Mouse (Mus musculus) cerebellum, adult 18-20 months (tissue): Measurements from ENCODE around the gene Ccdc15.

Experiments
- DNase-seq, 2 experiments: peaks; one replicate each; pipeline ENCODE4 v3.0.0; 2021

Ccdc15 gene

GRCm38 (mm10) chr9:37349050-37349449 is 818 bp upstream of the Ccdc15 start:
- no peak for DNase-seq

- DNase-seq = peak in 1 of 2 experiments; percentile 20
Measured at GRCm38 (mm10) chr9:37347184-37347987, 846 bp downstream of the Ccdc15 start.

- no peak for DNase-seq
Measured at GRCm38 (mm10) chr9:37345406-37345805, 2.8 kb downstream of the Ccdc15 start.

- DNase-seq = no peak
Measured at GRCm38 (mm10) chr9:37329456-37329855, 18.8 kb downstream of the Ccdc15 start.

- no peak for DNase-seq
Measured at GRCm38 (mm10) chr9:37301720-37302119, 46.5 kb downstream of the Ccdc15 start.

- peak; percentile 49 to 63 for DNase-seq
Measured at GRCm38 (mm10) chr9:37300501-37300900, 47.7 kb downstream of the Ccdc15 start.

- DNase-seq = no peak
Measured at GRCm38 (mm10) chr9:37295586-37295985, 52.6 kb downstream of the Ccdc15 start.

- DNase-seq = no peak
Measured at GRCm38 (mm10) chr9:37266622-37267021, 81.6 kb downstream of the Ccdc15 start.

- no peak for DNase-seq
Measured at GRCm38 (mm10) chr9:37255889-37256225, 92.4 kb downstream of the Ccdc15 start.

- peak; percentile 39 to 40 for DNase-seq
Measured at GRCm38 (mm10) chr9:37255149-37255888, 92.9 kb downstream of the Ccdc15 start, which contains the start of gene Slc37a2. Gene Slc37a2 (minus strand): TSS chr9:37255738.

- no peak for DNase-seq
Measured at GRCm38 (mm10) chr9:37254531-37255110, 93.6 kb downstream of the Ccdc15 start.

GRCm38 (mm10) chr9:37250631-37251030 is 97.6 kb downstream of the Ccdc15 start:
- no peak for DNase-seq

- no peak for DNase-seq
Measured at GRCm38 (mm10) chr9:37249976-37250375, 98.3 kb downstream of the Ccdc15 start.

- DNase-seq = no peak
Measured at GRCm38 (mm10) chr9:37248381-37248906, 99.8 kb downstream of the Ccdc15 start.

GRCm38 (mm10) chr9:37247429-37247828 is 100.8 kb downstream of the Ccdc15 start:
- DNase-seq = no peak

- no peak for DNase-seq
Measured at GRCm38 (mm10) chr9:37245810-37246209, 102.4 kb downstream of the Ccdc15 start.

- no peak for DNase-seq
Measured at GRCm38 (mm10) chr9:37245404-37245803, 102.8 kb downstream of the Ccdc15 start.

GRCm38 (mm10) chr9:37244600-37244999 is 103.6 kb downstream of the Ccdc15 start:
- no peak for DNase-seq

GRCm38 (mm10) chr9:37242764-37243163 is 105.5 kb downstream of the Ccdc15 start:
- no peak for DNase-seq

- DNase-seq = no peak
Measured at GRCm38 (mm10) chr9:37235951-37236737, 112.1 kb downstream of the Ccdc15 start.

GRCm38 (mm10) chr9:37232201-37233195 is 115.7 kb downstream of the Ccdc15 start:
- no peak for DNase-seq
